Mouse (Mus musculus): ENCODE measurements at regions not wholly inside any gene's neighbourhood (a gene's known extent, or its start where the extent isn't known, plus 50 kb on each side); places are given as distances from the start of the nearest gene placed in this dataset.

- no peak for DNase-seq
Observed at GRCm38 (mm10) chr12:9934158-9934557, 364.2 kb downstream of the Osr1 start.

- no peak for DNase-seq
Observed at GRCm38 (mm10) chr12:9941357-9941756, 371.4 kb downstream of the Osr1 start.

- no peak for DNase-seq
Observed at GRCm38 (mm10) chr12:9941823-9942222, 371.9 kb downstream of the Osr1 start.

- no peak for DNase-seq
Observed at GRCm38 (mm10) chr12:9948784-9949183, 378.9 kb downstream of the Osr1 start.

GRCm38 (mm10) chr12:9952372-9952771 lies 382.5 kb downstream of the Osr1 start:
- no peak for DNase-seq

- DNase-seq = no peak
Observed at GRCm38 (mm10) chr12:9954178-9954888, 384.4 kb downstream of the Osr1 start.

GRCm38 (mm10) chr12:9969390-9969789 lies 399.5 kb downstream of the Osr1 start:
- no peak for DNase-seq

GRCm38 (mm10) chr12:9970771-9971170 lies 399.0 kb upstream of the Nt5c1b start:
- DNase-seq = no peak

- no peak for DNase-seq
Observed at GRCm38 (mm10) chr12:9978494-9979112, 391.2 kb upstream of the Nt5c1b start.

GRCm38 (mm10) chr12:9979113-9979507 lies 390.7 kb upstream of the Nt5c1b start:
- no peak for DNase-seq

GRCm38 (mm10) chr12:9991305-9991704 lies 378.5 kb upstream of the Nt5c1b start:
- no peak for DNase-seq

- DNase-seq = no peak
Observed at GRCm38 (mm10) chr12:9995670-9996069, 374.1 kb upstream of the Nt5c1b start.

GRCm38 (mm10) chr12:9996455-9997189 lies 373.2 kb upstream of the Nt5c1b start:
- no peak for DNase-seq

GRCm38 (mm10) chr12:9997190-9997561 lies 372.6 kb upstream of the Nt5c1b start:
- DNase-seq = no peak

GRCm38 (mm10) chr12:9997571-9997970 lies 372.2 kb upstream of the Nt5c1b start:
- no peak for DNase-seq

- DNase-seq = no peak
Observed at GRCm38 (mm10) chr12:9999933-10000332, 369.8 kb upstream of the Nt5c1b start.

- DNase-seq = no peak
Observed at GRCm38 (mm10) chr12:10008473-10008872, 361.3 kb upstream of the Nt5c1b start.

- DNase-seq = no peak
Observed at GRCm38 (mm10) chr12:10016710-10017581, 352.8 kb upstream of the Nt5c1b start.

GRCm38 (mm10) chr12:10035479-10035878 lies 334.3 kb upstream of the Nt5c1b start:
- DNase-seq = no peak

GRCm38 (mm10) chr12:10062006-10062514 lies 307.7 kb upstream of the Nt5c1b start:
- no peak for DNase-seq

GRCm38 (mm10) chr12:10078341-10078740 lies 291.4 kb upstream of the Nt5c1b start:
- DNase-seq = no peak

GRCm38 (mm10) chr12:10079482-10079881 lies 290.3 kb upstream of the Nt5c1b start:
- no peak for DNase-seq
